8 mouse cellular contexts compared by ENCODE assay signal in the genomic region with DNA sequence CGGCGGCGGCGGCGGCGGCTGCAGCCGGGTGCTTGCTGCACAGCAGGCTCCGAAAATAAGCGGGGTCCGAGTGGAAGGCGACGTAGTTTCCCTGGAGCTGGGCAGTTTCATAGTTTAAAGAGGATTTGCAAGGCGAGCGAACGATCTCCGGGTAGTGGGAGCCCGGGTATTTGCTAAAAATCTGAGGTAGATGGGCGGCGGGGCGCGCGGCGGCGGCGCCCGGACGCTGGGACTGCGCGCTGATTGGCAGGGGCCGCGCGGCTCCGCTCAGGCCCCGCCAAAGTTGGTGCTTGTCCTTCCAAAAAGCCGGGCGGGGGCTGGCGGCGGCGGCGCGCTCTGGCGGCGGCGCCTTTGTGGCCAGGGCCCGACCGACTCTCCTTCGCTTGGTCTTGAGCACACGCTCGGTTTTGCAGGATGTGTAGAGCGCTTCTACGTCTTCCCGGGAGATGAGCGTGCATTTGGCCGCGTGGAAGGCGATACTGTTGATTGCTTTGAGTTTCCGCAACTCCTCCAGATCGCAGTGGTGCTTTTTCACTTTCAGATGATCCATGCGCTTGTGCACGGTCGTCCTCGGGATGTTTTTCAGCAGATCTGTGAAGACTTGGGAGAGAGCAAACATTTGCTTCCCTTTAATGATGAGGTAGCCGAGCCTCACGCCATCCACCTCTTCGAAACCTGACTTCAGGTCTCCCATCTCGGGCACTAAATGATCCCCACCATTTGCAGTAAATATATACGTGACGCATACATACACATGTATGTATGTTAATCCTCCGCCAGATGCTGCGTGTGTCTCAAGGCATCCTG. TPM values are rescaled to one million over a fixed set of nuclear protein-coding genes. Genes with fewer than 3 reads are reported as not detected.
A peak's percentile ranks its signal among the peaks of the same experiment; 100 is the strongest.
DNase-seq lines count a peak whose midpoint lies in the region; ATAC-seq and TF ChIP-seq lines count a peak whose summit lies in the region.

No protein-coding gene starts in this region.

- peak overlapping the region; percentile 49 for H3K9ac ChIP-seq in CH12.LX (ENCODE audit: insufficient read depth, low read depth)
- peak overlapping the region; percentile 99 for H3K9ac ChIP-seq in lung, embryonic 14.5 days

- peaks cover 2% of the 10 kb centered on the region; the same call in 1 of the 2 replicates for H3K79me2 ChIP-seq in CH12.LX (replicated peaks; ENCODE audit: control insufficient read depth, extremely low read depth, insufficient read depth, poor library complexity, severe bottlenecking)

- in situ Hi-C loops in CH12.LX (cut with MboI; ENCODE audit: low pct_ligation_motif_present, low pct_unique_long_range_greater_than_20kb, low sequenced_read_pairs) = loop anchor here (25.0 kb wide), 2 partner anchors 314 to 639 kb away; a partner anchor contains a TSS

- peak; percentile 46 for DNase-seq in CH12.LX (ENCODE audit: extremely low read depth)
- DNase-seq in brain, embryonic 14.5 days (ENCODE audit: low read depth) = peak; percentile 85
- peak; percentile 69 for DNase-seq in forebrain, embryonic 10.5 days (ENCODE audit: extremely low spot score, low spot score)
- DNase-seq in heart, postnatal 14 days = peak; percentile 83 to 88
- peak; percentile 83 to 90 for DNase-seq in kidney, postnatal 4 days
- peak; percentile 88 for DNase-seq in lung, embryonic 14.5 days
- DNase-seq in urinary bladder, adult 2 months (ENCODE audit: low spot score) = peak; percentile 66

- TF ChIP-seq EP300 in CH12.LX (IDR thresholded peaks at IDR 0.05; ENCODE audit: low read length) = no peak

- peak; percentile 83 for ATAC-seq in lung, embryonic 14.5 days (ENCODE audit: insufficient read depth)
- peak; percentile 23; the same call in 1 of the 2 replicates for ATAC-seq in neutrophil, adult 5-6 weeks (ENCODE audit: extremely low read depth, insufficient number of reproducible peaks, low FRiP score, poor library complexity, severe bottlenecking)

- H3K36me3 ChIP-seq in CH12.LX (replicated peaks in 1 of 2; ENCODE audit: control insufficient read depth in 1 of 2, insufficient read depth in 1 of 2, low read length in 1 of 2) = no peaks in the 10 kb centered on the region
- peaks cover 12% of the 10 kb centered on the region for H3K36me3 ChIP-seq in forebrain, embryonic 10.5 days (replicated peaks)
- no peaks in the 10 kb centered on the region for H3K36me3 ChIP-seq in lung, embryonic 14.5 days (ENCODE audit: insufficient read depth)

- TF ChIP-seq RAD21 in CH12.LX (IDR thresholded peaks at IDR 0.05; ENCODE audit: low read depth, low read length) = no peak

- H3K4me1 ChIP-seq in CH12.LX (ENCODE audit: control insufficient read depth in 1 of 2, insufficient read depth in 2 of 2) = peaks cover 4 to 37% of the 10 kb centered on the region in 2 experiments; a peak in 3 of 4 replicates
- peaks cover 58% of the 10 kb centered on the region for H3K4me1 ChIP-seq in forebrain, embryonic 10.5 days
- peaks cover 16% of the 10 kb centered on the region for H3K4me1 ChIP-seq in lung, embryonic 14.5 days (ENCODE audit: insufficient read depth)

- H3K9me3 ChIP-seq in CH12.LX (replicated peaks; ENCODE audit: low read length) = no peaks in the 10 kb centered on the region
- H3K9me3 ChIP-seq in forebrain, embryonic 10.5 days = no peaks in the 10 kb centered on the region
- no peaks in the 10 kb centered on the region for H3K9me3 ChIP-seq in lung, embryonic 14.5 days (ENCODE audit: low read depth, low read length)

- dilution Hi-C loops in CH12.LX (cut with MboI; ENCODE audit: extremely low pct_ligation_motif_present, extremely low pct_unique_long_range_greater_than_20kb, low sequenced_read_pairs) = no loop called here

- intact Hi-C loops in heart, postnatal 14 days (cut with DNase I) = loop anchor here (2.0 to 5.0 kb wide), 4 partner anchors 17 to 719 kb away; a partner anchor contains a TSS

- peak overlapping the region; percentile 77 for H3K27ac ChIP-seq in CH12.LX (ENCODE audit: insufficient read depth, low read depth)
- H3K27ac ChIP-seq in forebrain, embryonic 10.5 days = peak overlapping the region; percentile 99
- peak overlapping the region; percentile 99 for H3K27ac ChIP-seq in lung, embryonic 14.5 days (ENCODE audit: low read depth)

- no peak for TF ChIP-seq CTCF in CH12.LX (conservative IDR thresholded peaks at IDR 0.05 in 1 of 2, IDR thresholded peaks at IDR 0.05 in 1 of 2; ENCODE audit: low read depth in 2 of 2, low read length in 2 of 2)
- no peak for TF ChIP-seq CTCF in brain, embryonic 14.5 days (IDR thresholded peaks at IDR 0.05; ENCODE audit: borderline replicate concordance, extremely low read depth, insufficient read depth, insufficient read length)
- TF ChIP-seq CTCF in lung, embryonic 14.5 days (IDR thresholded peaks at IDR 0.05; ENCODE audit: low read depth) = no peak

- peak overlapping the region; percentile 95 for H3K4me2 ChIP-seq in CH12.LX (ENCODE audit: insufficient read depth, low read depth, poor library complexity, severe bottlenecking)
- H3K4me2 ChIP-seq in lung, embryonic 14.5 days = peak overlapping the region; percentile 90

- WGBS in forebrain, embryonic 10.5 days = under 1% methylated on average over 70 of the region's 70 CpGs
- WGBS in lung, embryonic 14.5 days = under 1% methylated on average over 70 of the region's 70 CpGs

- peaks cover 19% of the 10 kb centered on the region for H3K27me3 ChIP-seq in CH12.LX (replicated peaks)
- no peaks in the 10 kb centered on the region for H3K27me3 ChIP-seq in forebrain, embryonic 10.5 days (ENCODE audit: poor library complexity, severe bottlenecking)
- no peaks in the 10 kb centered on the region for H3K27me3 ChIP-seq in lung, embryonic 14.5 days (ENCODE audit: insufficient read depth, low read length)

- H3K4me3 ChIP-seq in CH12.LX (replicated peaks in 1 of 3; ENCODE audit: low read depth in 2 of 3, low read length in 2 of 3, poor library complexity in 1 of 3) = peak overlapping the region; percentile 53 to 71 (median 65)
- H3K4me3 ChIP-seq in forebrain, embryonic 10.5 days = peak overlapping the region; percentile 93
- H3K4me3 ChIP-seq in lung, embryonic 14.5 days (ENCODE audit: low read depth, low read length) = peak overlapping the region; percentile 79

- TF ChIP-seq POLR2A in CH12.LX (IDR thresholded peaks at IDR 0.05; ENCODE audit: low read depth, low read length) = peak; percentile 41; the same call in 1 of the 2 replicates
- no peak; the same call in 1 of the 2 replicates for TF ChIP-seq POLR2A in brain, embryonic 14.5 days (IDR thresholded peaks at IDR 0.05; ENCODE audit: borderline replicate concordance, extremely low read depth, insufficient read depth, insufficient read length, poor library complexity, severe bottlenecking)

TF ChIP-seq in CH12.LX, 34 proteins besides CTCF, POLR2A, EP300 and RAD21 (continues in another document):
- TF ChIP-seq NELFE (IDR thresholded peaks at IDR 0.05; ENCODE audit: low read depth, low read length) (peak; percentile 60), USF2 (conservative IDR thresholded peaks at IDR 0.05; ENCODE audit: low read depth, low read length) (no peak), ELF1 (IDR thresholded peaks at IDR 0.05; ENCODE audit: low read depth, low read length) (no peak), MEF2A (IDR thresholded peaks at IDR 0.05; ENCODE audit: borderline replicate concordance, low read depth, low read length) (no peak), MAX (IDR thresholded peaks at IDR 0.05; ENCODE audit: low read length) (peak; percentile 72), MXI1 (IDR thresholded peaks at IDR 0.05; ENCODE audit: low read depth, low read length) (peak; percentile 64), PAX5 (IDR thresholded peaks at IDR 0.05; ENCODE audit: low read length) (no peak), BHLHE40 (IDR thresholded peaks at IDR 0.05; ENCODE audit: low read depth, low read length) (no peak)

RNA-seq across cellular contexts. Expression of a gene that starts 1.0 kb away (rescaled TPM):
- total RNA-seq in CH12.LX (2012; rRNA removed) = 0.85 and 1.3 TPM in 2 replicates
- 0.35 and 0.59 TPM in 2 replicates for total RNA-seq in CH12.LX (2014; rRNA removed)
- polyA plus RNA-seq in CH12.LX (2012; ENCODE audit: insufficient read length, low read depth) = 0.26 and 0.36 TPM in 2 replicates
- polyA plus RNA-seq in brain, embryonic 14.5 days (2012; rRNA removed) = 25.4 and 33.5 TPM in 2 replicates
- 16.0 and 17.2 TPM in 2 replicates for polyA plus RNA-seq in forebrain, embryonic 10.5 days (2016; fragmentation: Nextera tagmentation; extraction: Ambion mirVana)
- total RNA-seq in heart, postnatal 14 days (2021) = 1 to 10 TPM; 3.3 to 4.8 TPM
- 8.3 and 8.5 TPM in 2 replicates for polyA plus RNA-seq in lung, embryonic 14.5 days (2014; fragmentation: Nextera tagmentation; extraction: Ambion mirVana)
- total RNA-seq in neutrophil, adult 5-6 weeks (2017) = 0.23 and 0.37 TPM in 2 replicates
- polyA plus RNA-seq in urinary bladder, adult 2 months (2012; rRNA removed) = 3.4 and 4.9 TPM in 2 replicates

RNA-seq across cellular contexts. Expression of a gene that starts 7.2 kb away (rescaled TPM):
- total RNA-seq in CH12.LX (2012; rRNA removed) = 23.4 and 27.2 TPM in 2 replicates
- total RNA-seq in CH12.LX (2014; rRNA removed) = 22.0 and 23.0 TPM in 2 replicates
- 36.6 and 39.2 TPM in 2 replicates for polyA plus RNA-seq in CH12.LX (2012; ENCODE audit: insufficient read length, low read depth)
- polyA plus RNA-seq in brain, embryonic 14.5 days (2012; rRNA removed) = 41.1 and 49.4 TPM in 2 replicates
- 65.0 and 68.0 TPM in 2 replicates for polyA plus RNA-seq in forebrain, embryonic 10.5 days (2016; fragmentation: Nextera tagmentation; extraction: Ambion mirVana)
- 10 to 100 TPM; 41.6 to 42.5 TPM for total RNA-seq in heart, postnatal 14 days (2021)
- 39.1 and 46.2 TPM in 2 replicates for polyA plus RNA-seq in lung, embryonic 14.5 days (2014; fragmentation: Nextera tagmentation; extraction: Ambion mirVana)
- 84.6 and 95.8 TPM in 2 replicates for total RNA-seq in neutrophil, adult 5-6 weeks (2017)
- 31.4 and 31.7 TPM in 2 replicates for polyA plus RNA-seq in urinary bladder, adult 2 months (2012; rRNA removed)

RNA-seq across cellular contexts. Expression of a gene that starts 10.3 kb away (rescaled TPM):
- total RNA-seq in CH12.LX (2012; rRNA removed) (0.67 and 0.72 TPM in 2 replicates), CH12.LX (2014; rRNA removed) (0.15 and 0.22 TPM in 2 replicates)
- 1.7 and 2.0 TPM in 2 replicates for polyA plus RNA-seq in CH12.LX (2012; ENCODE audit: insufficient read length, low read depth)
- polyA plus RNA-seq in brain, embryonic 14.5 days (2012; rRNA removed) = 5.5 and 6.1 TPM in 2 replicates
- polyA plus RNA-seq in forebrain, embryonic 10.5 days (2016; fragmentation: Nextera tagmentation; extraction: Ambion mirVana) = 13.8 and 17.9 TPM in 2 replicates
- total RNA-seq in heart, postnatal 14 days (2021) = 1 to 10 TPM; 3.1 to 4.0 TPM
- polyA plus RNA-seq in lung, embryonic 14.5 days (2014; fragmentation: Nextera tagmentation; extraction: Ambion mirVana) = 8.9 and 11.4 TPM in 2 replicates
- 0.12 TPM in 1 of 2 replicates, not detected in the other for total RNA-seq in neutrophil, adult 5-6 weeks (2017)
- polyA plus RNA-seq in urinary bladder, adult 2 months (2012; rRNA removed) = 3.6 and 3.9 TPM in 2 replicates

RNA-seq across cellular contexts. Expression of a gene that starts 51.1 kb away (rescaled TPM):
- total RNA-seq in CH12.LX (2012; rRNA removed) = not detected in 2 replicates
- total RNA-seq in CH12.LX (2014; rRNA removed) = not detected in 2 replicates
- polyA plus RNA-seq in CH12.LX (2012; ENCODE audit: insufficient read length, low read depth) = not detected in 2 replicates
- polyA plus RNA-seq in brain, embryonic 14.5 days (2012; rRNA removed) = 0.16 TPM in 1 of 2 replicates, not detected in the other
- polyA plus RNA-seq in forebrain, embryonic 10.5 days (2016; fragmentation: Nextera tagmentation; extraction: Ambion mirVana) = not detected in 2 replicates
- not detected for total RNA-seq in heart, postnatal 14 days (2021)
- not detected in 2 replicates for polyA plus RNA-seq in lung, embryonic 14.5 days (2014; fragmentation: Nextera tagmentation; extraction: Ambion mirVana)
- total RNA-seq in neutrophil, adult 5-6 weeks (2017) = not detected in 2 replicates
- polyA plus RNA-seq in urinary bladder, adult 2 months (2012; rRNA removed) = not detected in 2 replicates

Comparison
In these comparisons a context has a peak if more than half of its experiments do, and no peak if none do; other contexts are left out.
1. Peak in every context shown above with its lines: DNase-seq, ATAC-seq, H3K4me3 ChIP-seq and H3K27ac ChIP-seq.